Mouse (Mus musculus) spleen, adult 2 months (tissue): ENCODE measurements around the gene Agap1. TPM values are rescaled to one million over a fixed set of nuclear protein-coding genes. Genes with fewer than 3 reads are reported as not detected.

Source experiments
- DNase-seq, 2 experiments: peaks; one replicate each; pipeline versions ENCODE4 v3.0.0 to v3.0.0-alpha.2; 2012 to 2021; ENCODE audit warnings: low spot score in 2 of 2, low read depth in 1 of 2
- H3K27ac ChIP-seq: fragments of 200-500 bp; 2 replicates; pipeline ENCODE4 v1.5.1; 2012; ENCODE audit warnings: low read length, inconsistent platforms; ENCODE audit not compliant: insufficient read depth
- H3K27me3 ChIP-seq: fragments of 200-500 bp; 2 replicates; pipeline ENCODE4 v1.6.1; 2012; ENCODE audit warnings: mild to moderate bottlenecking, moderate library complexity, low read length, inconsistent platforms; ENCODE audit not compliant: control insufficient read depth, insufficient read depth
- H3K36me3 ChIP-seq: fragments of 200-500 bp; 2 replicates; pipeline ENCODE4 v1.6.1; 2012; ENCODE audit warnings: mild to moderate bottlenecking, low read length, inconsistent platforms; ENCODE audit not compliant: control insufficient read depth, insufficient read depth
- H3K4me1 ChIP-seq: fragments of 200-500 bp; 2 replicates; pipeline ENCODE4 v1.6.1; 2011; ENCODE audit warnings: inconsistent platforms; ENCODE audit not compliant: control insufficient read depth, insufficient read depth, insufficient read length
- H3K4me3 ChIP-seq: fragments of 200-500 bp; 2 replicates; pipeline ENCODE4 v1.5.1; 2011; ENCODE audit warnings: mild to moderate bottlenecking, inconsistent platforms; ENCODE audit not compliant: insufficient read depth, insufficient read length; ENCODE audit errors: extremely low read depth
- CTCF ChIP-seq: fragments of 200-500 bp; IDR thresholded peaks from 2 replicates; pipeline ENCODE4 v1.5.1; 2011; ENCODE audit warnings: mild to moderate bottlenecking, inconsistent platforms; ENCODE audit not compliant: insufficient read depth, insufficient read length, insufficient replicate concordance; ENCODE audit errors: extremely low read depth
- POLR2A ChIP-seq: fragments of 200-500 bp; IDR thresholded peaks from 2 replicates; pipeline ENCODE4 v1.6.1; 2011; ENCODE audit warnings: low read depth, low read length, inconsistent platforms
- WGBS: fragments of 180-500 bp; shearing (Covaris S2); methylation state at CpG from one replicate; pipeline ENCODE4 v1.1.7; 2018; 5-methylcytosine and 5-hydroxymethylcytosine counted together
- polyA plus RNA-seq: library from polyadenylated mRNA; depleted of rRNA; stranded (reverse); fragments of >200 nt; gene quantifications from 2 replicates; pipeline ENCODE4 v1.2.3, GENCODE M21; 2012

The Agap1 gene
- polyA plus RNA-seq, 1 experiment = 6.7 TPM

- TF ChIP-seq POLR2A (no peak), CTCF (no peak)
- Histone ChIP-seq H3K36me3 (no peaks in the 10 kb centered on the region), H3K4me3 (no peak overlapping the region), H3K27ac (no peak overlapping the region), H3K27me3 (no peaks in the 10 kb centered on the region), H3K4me1 (no peaks in the 10 kb centered on the region)
- no peak for DNase-seq
- 92% methylated on average over 4 of the region's 4 CpGs for WGBS
These were observed 16.8 kb downstream of the Agap1 start for GRCm38 (mm10) chr1:89471430-89471829.

- Histone ChIP-seq H3K36me3 (no peaks in the 10 kb centered on the region), H3K4me1 (no peaks in the 10 kb centered on the region), H3K4me3 (no peak overlapping the region), H3K27ac (no peak overlapping the region), H3K27me3 (no peaks in the 10 kb centered on the region)
- 91% methylated on average over 9 of the region's 9 CpGs for WGBS
- TF ChIP-seq POLR2A = no peak
- no peak for TF ChIP-seq CTCF
- DNase-seq = no peak
These were observed 17.3 kb downstream of the Agap1 start for GRCm38 (mm10) chr1:89471891-89472290.

GRCm38 (mm10) chr1:89473946-89474345 is 19.3 kb downstream of the Agap1 start:
- Histone ChIP-seq H3K4me3 (no peak overlapping the region), H3K4me1 (no peaks in the 10 kb centered on the region), H3K27me3 (no peaks in the 10 kb centered on the region), H3K36me3 (no peaks in the 10 kb centered on the region), H3K27ac (no peak overlapping the region)
- no peak for DNase-seq
- no peak for TF ChIP-seq CTCF
- TF ChIP-seq POLR2A = no peak
- 92% methylated on average over 5 of the region's 5 CpGs for WGBS

GRCm38 (mm10) chr1:89474853-89475252 is 20.2 kb downstream of the Agap1 start:
- Histone ChIP-seq H3K27ac (no peak overlapping the region), H3K4me1 (no peaks in the 10 kb centered on the region), H3K27me3 (no peaks in the 10 kb centered on the region), H3K36me3 (no peaks in the 10 kb centered on the region), H3K4me3 (no peak overlapping the region)
- DNase-seq = no peak
- 81% methylated on average over 9 of the region's 9 CpGs for WGBS
- TF ChIP-seq POLR2A (no peak), CTCF (no peak)

- H3K27me3 ChIP-seq = no peaks in the 10 kb centered on the region
- TF ChIP-seq POLR2A (no peak), CTCF (no peak)
- no peaks in the 10 kb centered on the region for H3K36me3 ChIP-seq
- WGBS = 94% methylated on average over 5 of the region's 5 CpGs
- H3K4me1 ChIP-seq = no peaks in the 10 kb centered on the region
- no peak overlapping the region for H3K4me3 ChIP-seq
- no peak for DNase-seq
- H3K27ac ChIP-seq = no peak overlapping the region
These were observed 22.4 kb downstream of the Agap1 start for GRCm38 (mm10) chr1:89477033-89477432.

GRCm38 (mm10) chr1:89478571-89479460 is 24.2 kb downstream of the Agap1 start:
- no peaks in the 10 kb centered on the region for H3K4me1 ChIP-seq

GRCm38 (mm10) chr1:89481154-89481553 is 26.5 kb downstream of the Agap1 start:
- WGBS = 90% methylated on average over 9 of the region's 9 CpGs
- H3K4me1 ChIP-seq = no peaks in the 10 kb centered on the region
- no peaks in the 10 kb centered on the region for H3K27me3 ChIP-seq
- no peak overlapping the region for H3K4me3 ChIP-seq
- H3K27ac ChIP-seq = no peak overlapping the region
- TF ChIP-seq CTCF (no peak), POLR2A (no peak)
- DNase-seq = no peak
- no peaks in the 10 kb centered on the region for H3K36me3 ChIP-seq

More at GRCm38 (mm10) chr1:89478571-89479460, 24.2 kb downstream of the Agap1 start:
- Histone ChIP-seq H3K4me3 (no peak overlapping the region), H3K27ac (no peak overlapping the region), H3K27me3 (no peaks in the 10 kb centered on the region), H3K36me3 (no peaks in the 10 kb centered on the region)
- TF ChIP-seq POLR2A (no peak), CTCF (no peak)
- no peak for DNase-seq
- 76% methylated on average over 4 of the region's 4 CpGs for WGBS
